Mouse (Mus musculus) olfactory bulb, adult 2 months (tissue): ENCODE measurements around the gene Drc1.

ENCODE experiments used
- CTCF ChIP-seq: fragments of 200-500 bp; IDR thresholded peaks from 2 replicates; pipeline ENCODE4 v1.5.1; 2012; ENCODE audit warnings: low read depth, mild to moderate bottlenecking, low read length, moderate library complexity; ENCODE audit not compliant: insufficient read depth
- POLR2A ChIP-seq: fragments of 200-500 bp; IDR thresholded peaks from 2 replicates; pipeline ENCODE4 v1.6.1; 2012; ENCODE audit warnings: mild to moderate bottlenecking, low read depth, low read length, moderate library complexity; ENCODE audit not compliant: insufficient read depth

DNA sequence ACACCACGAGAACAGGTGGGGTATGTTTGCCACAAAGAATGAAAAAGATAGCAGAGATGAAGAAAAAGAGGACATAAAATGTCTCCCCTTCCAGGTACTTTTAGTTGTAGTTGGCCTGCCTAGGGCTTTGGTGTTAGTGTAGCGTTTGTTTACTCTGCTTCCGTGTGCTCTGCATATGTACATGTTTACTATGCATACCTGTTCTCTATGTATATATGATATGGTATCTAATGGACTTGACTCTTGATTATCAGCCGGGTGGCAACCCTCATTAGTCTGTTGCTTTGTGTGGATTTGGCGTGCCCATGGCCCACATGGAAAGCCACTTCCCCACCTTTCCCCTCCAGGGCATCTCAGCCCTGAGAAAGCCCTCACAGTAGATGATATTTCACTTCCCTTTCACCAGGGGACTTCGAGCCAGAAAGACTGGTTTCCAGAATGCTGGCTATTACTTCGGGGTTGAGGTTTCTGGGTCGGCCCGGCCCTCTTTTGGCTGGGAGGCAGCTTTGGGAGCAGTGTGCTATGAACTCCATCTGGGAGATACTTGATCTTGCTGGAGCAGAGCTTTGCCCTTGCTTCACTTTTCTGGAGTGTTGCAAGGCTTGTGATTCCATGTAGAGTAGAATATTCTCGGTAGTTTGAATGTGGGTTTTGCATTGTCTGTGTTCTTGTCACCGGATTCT, 9.4 kb upstream of the Drc1 start:
- TF ChIP-seq CTCF (no peak), POLR2A (no peak)
